Mouse (Mus musculus) heart, embryonic 14.5 days (tissue): ENCODE data around the gene Trim3. TPM values are rescaled to one million over a fixed set of nuclear protein-coding genes. Genes with fewer than 3 reads are reported as not detected.

Experiments
- ATAC-seq: fragments of 200-750 bp; cut with Nextera tagmentation; 2 replicates; pipeline ENCODE4 v1.8.0; 2017; ENCODE audit warnings: low read depth, moderate TSS enrichment; ENCODE audit not compliant: insufficient number of reproducible peaks, insufficient read depth, low FRiP score
- H3K27ac ChIP-seq, 2 experiments: fragments of 200-500 bp in 1 of 2; fragments of 300-500 bp in 1 of 2; sonication (generic) in 1 of 2; replicated peaks in 1 of 2; 2 replicates each; pipeline ENCODE4 v1.5.1; 2012 to 2014; ENCODE audit warnings: low read depth in 2 of 2, low read length in 2 of 2, control low read depth in 1 of 2, mild to moderate bottlenecking in 1 of 2, mixed read lengths in 1 of 2; ENCODE audit not compliant: control insufficient read depth in 1 of 2, insufficient read depth in 1 of 2
- H3K27me3 ChIP-seq: fragments of 300-500 bp; sonication (generic); 2 replicates; pipeline ENCODE4 v1.6.1; 2014; ENCODE audit warnings: mild to moderate bottlenecking, low read length, control low read depth; ENCODE audit not compliant: control insufficient read depth, insufficient read depth
- H3K36me3 ChIP-seq: fragments of 300-500 bp; sonication (generic); 2 replicates; pipeline ENCODE4 v1.6.1; 2014; ENCODE audit warnings: mild to moderate bottlenecking, control low read depth, low read length, mixed read lengths; ENCODE audit not compliant: control insufficient read depth, insufficient read depth
- H3K4me1 ChIP-seq, 2 experiments: fragments of 200-500 bp in 1 of 2; fragments of 300-500 bp in 1 of 2; sonication (generic) in 1 of 2; 2 replicates each; pipeline ENCODE4 v1.6.1; 2012 to 2014; ENCODE audit warnings: low read length in 2 of 2, control low read depth in 1 of 2, mixed read lengths in 1 of 2; ENCODE audit not compliant: control insufficient read depth in 2 of 2, insufficient read depth in 2 of 2
- H3K4me2 ChIP-seq: fragments of 300-500 bp; sonication (generic); 2 replicates; pipeline ENCODE4 v1.6.1; 2014; ENCODE audit warnings: mild to moderate bottlenecking, low read length
- H3K4me3 ChIP-seq, 2 experiments: fragments of 200-500 bp in 1 of 2; fragments of 300-500 bp in 1 of 2; sonication (generic) in 1 of 2; 2 replicates each; pipeline ENCODE4 v1.5.1; 2012 to 2014; ENCODE audit warnings: low read length in 2 of 2, mild to moderate bottlenecking in 2 of 2, control low read depth in 1 of 2, low read depth in 1 of 2, moderate library complexity in 1 of 2; ENCODE audit not compliant: control insufficient read depth in 1 of 2, insufficient read depth in 1 of 2
- H3K9ac ChIP-seq: fragments of 300-500 bp; sonication (generic); 2 replicates; pipeline ENCODE4 v1.6.1; 2014; ENCODE audit warnings: mild to moderate bottlenecking, low read length
- H3K9me3 ChIP-seq: fragments of 300-500 bp; sonication (generic); 2 replicates; pipeline ENCODE4 v1.6.1; 2016; ENCODE audit warnings: low read length, control low read depth; ENCODE audit not compliant: control insufficient read depth
- WGBS: fragments of 180-500 bp; shearing (Covaris S2); extraction: QIAGEN DNeasy Blood & Tissue Kit; methylation state at CpG from one replicate; pipeline ENCODE4 v1.1.7; 2014; 5-methylcytosine and 5-hydroxymethylcytosine counted together
- polyA plus RNA-seq: library from polyadenylated mRNA; unstranded; fragments of >200 nt; fragmentation: Nextera tagmentation; extraction: Ambion mirVana; gene quantifications from 2 replicates; pipeline ENCODE4 v1.2.1, GENCODE M21; 2014

Gene Trim3
- polyA plus RNA-seq, 1 experiment from 2014 or later = 26.3 TPM

DNA sequence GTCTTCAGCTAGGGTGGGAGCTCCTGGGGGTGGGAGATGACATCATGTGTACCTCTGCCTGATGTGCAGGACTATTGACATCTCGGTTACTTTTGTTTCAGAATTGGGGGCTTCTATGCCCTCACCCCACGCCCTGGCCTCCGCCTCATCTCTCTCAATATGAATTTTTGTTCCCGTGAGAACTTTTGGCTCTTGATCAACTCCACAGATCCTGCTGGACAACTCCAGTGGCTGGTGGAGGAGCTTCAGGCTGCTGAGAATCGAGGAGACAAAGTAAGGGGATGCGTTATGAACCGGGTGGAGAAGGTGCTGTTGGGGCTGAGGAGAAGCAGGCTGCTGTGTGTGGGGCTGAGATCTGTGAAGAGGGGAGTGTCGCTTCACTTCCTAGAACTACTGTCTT lies 77.0 kb downstream of the Trim3 start:
- Histone ChIP-seq H3K9me3 (no peaks in the 10 kb centered on the region), H3K9ac (no peak overlapping the region), H3K27ac (no peak overlapping the region), H3K36me3 (peaks cover 34% of the 10 kb centered on the region), H3K4me1 (peaks cover 11 to 15% of the 10 kb centered on the region in 2 experiments), H3K4me3 (no peak overlapping the region), H3K27me3 (no peaks in the 10 kb centered on the region), H3K4me2 (no peak overlapping the region)
- ATAC-seq = no peak
- 82% methylated on average over 8 of the region's 8 CpGs for WGBS

DNA sequence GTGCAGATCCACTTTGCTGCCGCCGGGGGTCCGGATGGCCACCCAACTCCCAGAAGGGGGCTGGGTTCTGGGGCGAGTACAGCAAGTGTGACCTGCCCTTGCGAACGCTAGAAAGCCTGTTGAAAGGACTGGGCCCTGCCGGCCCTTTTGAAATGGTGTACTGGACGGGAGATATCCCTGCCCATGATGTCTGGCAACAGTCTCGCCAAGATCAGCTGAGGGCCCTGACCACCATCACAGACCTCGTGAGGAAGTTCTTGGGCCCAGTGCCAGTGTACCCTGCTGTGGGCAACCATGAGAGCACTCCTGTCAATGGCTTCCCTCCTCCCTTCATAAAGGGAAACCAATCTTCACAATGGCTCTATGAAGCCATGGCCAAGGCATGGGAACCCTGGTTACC lies 77.8 kb downstream of the Trim3 start:
- 74% methylated on average over 10 of the region's 10 CpGs for WGBS
- peaks cover 11 to 15% of the 10 kb centered on the region in 2 experiments for H3K4me1 ChIP-seq
- peak overlapping the region; percentile 69; the same call in 1 of the 2 replicates for H3K4me2 ChIP-seq
- H3K27me3 ChIP-seq = no peaks in the 10 kb centered on the region
- peak overlapping the region; percentile 78; the same call in 1 of the 2 replicates for H3K9ac ChIP-seq
- peaks cover 34% of the 10 kb centered on the region for H3K36me3 ChIP-seq
- no peaks in the 10 kb centered on the region for H3K9me3 ChIP-seq
- H3K4me3 ChIP-seq = no peak overlapping the region
- no peak overlapping the region for H3K27ac ChIP-seq
- no peak for ATAC-seq

Other genes with a start within 250 kb of the Trim3 start
- 30.2 and 34.0 TPM in 2 replicates for gene Fam160a2, start 233.5 kb downstream of the Trim3 start, polyA plus RNA-seq
- gene Cnga4, start 229.0 kb downstream of the Trim3 start, polyA plus RNA-seq = not detected in 2 replicates
- gene Cckbr, start 207.8 kb downstream of the Trim3 start, polyA plus RNA-seq = not detected in 2 replicates
- gene Cavin3, start 151.3 kb downstream of the Trim3 start, polyA plus RNA-seq = 93.8 and 99.0 TPM in 2 replicates
- gene Smpd1, start 79.2 kb downstream of the Trim3 start, polyA plus RNA-seq = 60.1 and 64.2 TPM in 2 replicates
- 37.3 and 39.6 TPM in 2 replicates for gene Apbb1, start 51.9 kb downstream of the Trim3 start, polyA plus RNA-seq
- gene Hpx, start 33.4 kb downstream of the Trim3 start, polyA plus RNA-seq = 0.26 TPM in 1 of 2 replicates, not detected in the other
- 169 and 182 TPM in 2 replicates for gene Timm10b, start 6.5 kb upstream of the Trim3 start, polyA plus RNA-seq
- gene Arfip2, start 6.8 kb upstream of the Trim3 start, polyA plus RNA-seq = 49.5 and 51.2 TPM in 2 replicates
- 44.9 and 50.4 TPM in 2 replicates for gene Gm45799, start 7.0 kb upstream of the Trim3 start, polyA plus RNA-seq
- gene Dnhd1, start 17.3 kb upstream of the Trim3 start, polyA plus RNA-seq = 0.51 and 0.70 TPM in 2 replicates
- gene Ilk, start 103.0 kb upstream of the Trim3 start, polyA plus RNA-seq = 401 and 404 TPM in 2 replicates
- 19.6 and 22.4 TPM in 2 replicates for gene Rrp8, start 103.8 kb upstream of the Trim3 start, polyA plus RNA-seq
- gene Taf10, start 110.8 kb upstream of the Trim3 start, polyA plus RNA-seq = 135 and 159 TPM in 2 replicates
- gene Tpp1, start 118.7 kb upstream of the Trim3 start, polyA plus RNA-seq = 89.2 and 104 TPM in 2 replicates
- 7.7 and 8.3 TPM in 2 replicates for gene Dchs1, start 154.1 kb upstream of the Trim3 start, polyA plus RNA-seq
- 206 and 233 TPM in 2 replicates for gene Mrpl17, start 177.5 kb upstream of the Trim3 start, polyA plus RNA-seq